Mouse (Mus musculus) gastrocnemius, adult 2 months (tissue): ENCODE data around the gene Cerk. TPM values are rescaled to one million over a fixed set of nuclear protein-coding genes. Genes with fewer than 3 reads are reported as not detected.
"Not testable (repeated sequence)": the region's sequence is repeated elsewhere in the genome, so short reads cannot be mapped to it uniquely, and the experiment has no call there.

Source experiments
- DNase-seq: peaks from one replicate; pipeline ENCODE4 v3.0.0; 2022
- H3K27ac ChIP-seq: fragments of 200-600 bp; 2 replicates; pipeline ENCODE4 v1.8.1; 2022; ENCODE audit warnings: mild to moderate bottlenecking
- H3K4me3 ChIP-seq: fragments of 200-600 bp; 2 replicates; pipeline ENCODE4 v1.8.1; 2022; ENCODE audit warnings: mild to moderate bottlenecking, moderate library complexity
- CTCF ChIP-seq: fragments of 200-600 bp; IDR thresholded peaks from 2 replicates; pipeline ENCODE4 v1.8.1; 2022; ENCODE audit warnings: antibody characterized with exemption, mild to moderate bottlenecking, moderate library complexity
- intact Hi-C: fragments of 180-260 bp; cut with DNase I; formaldehyde crosslinking; loops from one replicate; pipeline ENCODE4 v1.15.1; 2025
- total RNA-seq, 2 experiments: library from RNA; stranded (reverse); gene quantifications; 2 replicates each; pipeline ENCODE4 v1.2.3; 2021

The Cerk gene
- total RNA-seq, 2 experiments from 2014 or later, result 4.2 to 8.1 TPM

DNA sequence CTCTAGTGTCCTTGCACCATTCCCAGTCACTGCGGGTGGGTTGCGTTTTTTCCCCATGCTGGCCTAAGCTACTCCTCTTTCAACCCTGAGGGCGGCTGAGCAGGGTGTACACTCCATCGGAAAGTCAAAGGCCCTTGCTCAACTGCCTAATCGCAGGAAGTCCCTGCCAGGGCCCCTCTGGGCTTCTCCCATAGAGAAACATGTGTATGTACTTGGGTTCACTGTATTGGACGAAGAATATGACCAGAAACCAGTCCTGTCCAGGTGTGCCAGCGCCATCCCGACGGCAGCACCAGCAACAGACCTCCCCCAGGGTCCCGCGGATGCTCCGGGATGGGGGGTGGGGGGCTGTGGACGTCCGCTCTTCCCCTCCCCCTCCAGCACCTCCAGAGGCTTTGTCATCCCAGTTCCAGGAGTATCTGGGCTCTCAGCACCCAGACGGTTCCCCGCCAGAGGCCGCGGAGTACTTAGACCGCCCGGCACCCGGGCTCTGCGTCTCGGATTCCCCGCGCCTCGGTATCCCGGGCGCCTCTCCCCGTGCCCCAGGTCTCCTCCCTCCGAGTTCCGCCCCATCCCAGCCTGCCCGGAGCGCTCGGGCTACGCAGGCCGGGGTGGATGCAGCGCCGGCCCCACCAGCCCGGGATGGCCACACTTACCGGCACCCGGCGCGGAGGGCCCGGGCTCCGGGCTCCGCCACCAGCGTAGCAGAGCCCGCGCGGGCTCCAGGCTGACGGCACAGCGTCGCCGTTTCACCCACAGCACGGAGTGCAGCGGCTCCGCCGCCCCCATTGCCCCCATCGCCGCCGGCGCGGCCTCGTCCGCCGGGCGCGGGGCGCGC lies 871 bp downstream of the Cerk start:
- intact Hi-C loops, result no loop called here
- no peak for TF ChIP-seq CTCF
- peak; percentile 71 for DNase-seq
- Histone ChIP-seq H3K27ac (peak overlapping the region; percentile 99), H3K4me3 (peak overlapping the region; percentile 96)

DNA sequence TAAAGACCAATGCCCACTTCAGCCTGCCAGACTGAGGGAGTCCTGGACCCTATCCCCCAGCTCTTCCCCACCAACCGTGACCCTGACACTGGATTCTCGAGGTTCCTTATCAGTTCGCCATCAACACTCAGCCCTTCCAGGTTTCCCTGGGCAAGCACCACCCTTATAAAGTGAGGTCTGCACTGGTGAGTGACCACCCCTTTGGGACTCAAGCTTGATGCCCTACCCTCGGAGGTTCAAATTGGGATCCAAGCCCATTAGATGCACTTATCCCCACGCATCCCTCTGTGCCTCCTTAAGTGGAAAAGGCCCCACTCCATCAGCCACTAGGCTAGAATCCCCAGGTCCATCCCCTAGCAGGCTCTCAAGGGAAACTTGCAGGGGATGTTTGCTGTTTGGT lies 1.9 kb downstream of the Cerk start:
- TF ChIP-seq CTCF, result no peak
- intact Hi-C loops, result no loop called here
- peak overlapping the region; percentile 96 for H3K4me3 ChIP-seq
- no peak for DNase-seq
- H3K27ac ChIP-seq, result peak overlapping the region; percentile 99

DNA sequence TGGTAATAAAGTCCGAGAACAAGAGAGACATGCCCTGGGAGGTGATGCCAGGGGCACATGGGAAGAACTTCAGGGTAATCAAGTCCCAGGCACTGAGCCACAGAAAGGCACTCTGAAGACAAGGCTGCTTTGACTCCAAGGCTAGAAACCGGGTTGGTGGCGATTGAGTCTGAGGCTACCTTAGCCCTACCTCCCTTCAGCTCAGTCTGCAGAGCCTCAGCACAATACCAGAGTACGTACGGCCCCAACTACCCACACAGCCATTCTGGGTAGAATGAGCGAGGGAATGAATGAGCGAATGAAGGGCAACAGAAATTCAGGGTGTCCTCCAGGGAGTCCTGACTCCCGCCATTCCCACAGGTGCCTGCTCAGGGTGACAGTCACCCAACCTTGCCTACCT lies 2.5 kb downstream of the Cerk start:
- no peak for TF ChIP-seq CTCF
- H3K4me3 ChIP-seq, result peak overlapping the region; percentile 96
- no peak for DNase-seq
- H3K27ac ChIP-seq, result peak overlapping the region; percentile 48; the same call in 1 of the 2 replicates
- intact Hi-C loops, result no loop called here

DNA sequence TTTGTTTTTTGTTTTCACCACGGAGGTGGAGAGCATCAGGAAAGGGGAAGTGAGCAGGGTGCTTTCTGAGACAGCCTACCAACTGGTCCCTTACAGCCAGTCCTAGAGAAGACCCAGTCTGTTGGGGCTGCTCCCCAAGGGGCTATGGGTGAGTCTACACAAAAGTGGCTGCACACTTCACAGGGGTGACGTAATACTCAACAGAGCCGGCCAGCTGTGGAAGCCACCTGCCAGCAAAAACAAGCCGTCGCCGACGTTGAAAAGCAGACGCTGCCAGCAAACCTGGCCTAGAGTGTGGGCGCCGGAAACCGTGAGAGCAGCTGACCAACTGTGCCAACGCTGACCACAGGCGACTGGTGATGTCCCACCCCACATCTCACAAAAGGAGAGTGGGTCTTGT lies 3.3 kb downstream of the Cerk start:
- intact Hi-C loops, result no loop called here
- DNase-seq, result peak; percentile 75
- TF ChIP-seq CTCF, result no peak
- H3K4me3 ChIP-seq, result peak overlapping the region; percentile 44
- peak overlapping the region; percentile 78 for H3K27ac ChIP-seq

DNA sequence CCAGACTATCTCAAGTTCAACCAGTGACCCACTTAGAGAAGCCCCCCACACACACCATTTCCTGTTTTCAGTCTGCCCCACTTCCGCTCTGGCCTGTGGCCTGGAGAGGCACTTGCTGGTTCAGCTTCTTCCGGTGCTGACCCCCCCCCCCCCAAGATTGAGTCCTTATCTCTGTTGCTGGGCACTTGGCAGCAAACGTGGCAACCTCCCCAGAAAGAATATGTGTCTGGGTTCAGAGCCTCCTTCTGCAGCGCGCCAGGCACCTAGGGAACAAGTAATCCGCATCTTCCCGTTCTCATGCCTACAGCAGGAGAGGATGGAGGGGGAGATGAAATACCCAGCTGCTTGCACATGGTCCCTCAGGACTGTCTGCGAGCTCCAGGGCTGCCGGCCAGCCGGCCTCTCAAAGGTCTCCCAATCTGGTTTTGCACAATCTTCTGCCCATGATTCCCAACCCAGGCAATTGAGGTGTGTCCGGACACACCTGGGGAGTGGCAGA lies 4.0 kb downstream of the Cerk start:
- H3K4me3 ChIP-seq, result peak overlapping the region; percentile 44
- no peak for TF ChIP-seq CTCF
- intact Hi-C loops, result no loop called here
- peak; percentile 61 for DNase-seq
- H3K27ac ChIP-seq, result peak overlapping the region; percentile 78

DNA sequence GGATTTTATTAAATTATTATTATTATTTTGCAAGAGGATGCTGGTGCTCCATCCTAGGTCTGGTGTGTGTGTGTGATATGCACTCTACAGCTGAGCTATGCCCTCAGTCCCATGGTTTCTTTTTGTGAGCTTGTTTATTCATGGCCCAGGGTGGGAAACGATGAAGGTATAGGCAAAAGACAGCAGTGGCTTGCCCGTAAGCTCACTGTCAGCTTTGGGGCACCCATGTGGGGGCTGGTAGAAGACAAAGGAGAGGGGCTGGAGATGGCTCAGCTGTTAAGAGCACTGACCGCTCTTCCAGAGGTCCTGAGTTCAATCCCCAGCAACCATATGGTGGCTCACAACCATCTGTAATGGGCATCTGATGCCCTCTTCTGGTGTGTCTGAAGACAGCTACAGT lies 4.6 kb downstream of the Cerk start:
- peak overlapping the region; percentile 78 for H3K27ac ChIP-seq
- H3K4me3 ChIP-seq, intact Hi-C loops, DNase-seq: not testable (repeated sequence)

DNA sequence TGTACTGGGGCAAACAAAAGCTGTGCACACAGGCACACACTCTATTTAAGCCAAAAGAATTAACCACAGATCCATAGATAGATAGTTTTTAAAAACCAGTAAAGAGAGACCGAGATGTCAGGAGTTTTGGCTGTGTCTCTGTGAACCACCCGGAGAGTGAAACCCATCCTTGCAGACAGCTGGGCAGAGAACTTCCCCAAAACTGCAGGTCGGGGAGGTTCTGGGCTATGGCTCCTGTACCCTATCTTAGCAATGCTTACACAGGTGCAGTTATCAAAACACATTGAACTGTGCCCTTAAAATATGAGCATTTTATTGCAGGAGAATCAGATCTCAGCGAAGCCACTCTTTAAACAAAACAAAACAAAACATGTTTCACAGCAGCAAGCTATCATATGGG lies 5.5 kb downstream of the Cerk start:
- Histone ChIP-seq H3K27ac (no peak overlapping the region), H3K4me3 (no peak overlapping the region)
- DNase-seq, result no peak
- TF ChIP-seq CTCF, result no peak
- intact Hi-C loops, result no loop called here

DNA sequence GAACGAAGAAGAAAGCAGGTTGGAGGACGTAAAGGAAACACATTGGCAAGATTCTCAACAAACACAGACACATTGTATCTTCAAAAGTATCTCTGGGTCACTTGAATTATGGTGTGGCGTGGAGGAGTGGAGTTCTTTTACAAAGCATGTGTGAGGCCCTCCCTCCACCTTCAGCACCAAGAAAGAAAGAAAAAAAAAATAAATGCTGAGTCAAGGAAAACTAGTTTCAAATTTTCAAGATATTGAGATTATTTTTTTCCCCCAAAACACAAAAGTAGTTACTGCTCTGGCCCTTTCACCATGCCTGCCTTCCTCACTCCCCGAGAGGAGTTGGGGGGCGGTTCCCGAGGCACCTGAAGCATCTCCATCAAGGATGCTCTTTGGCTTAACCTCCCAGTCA lies 7.3 kb downstream of the Cerk start:
- intact Hi-C loops, result no loop called here
- TF ChIP-seq CTCF, result no peak
- Histone ChIP-seq H3K4me3 (no peak overlapping the region), H3K27ac (no peak overlapping the region)
- DNase-seq, result no peak

DNA sequence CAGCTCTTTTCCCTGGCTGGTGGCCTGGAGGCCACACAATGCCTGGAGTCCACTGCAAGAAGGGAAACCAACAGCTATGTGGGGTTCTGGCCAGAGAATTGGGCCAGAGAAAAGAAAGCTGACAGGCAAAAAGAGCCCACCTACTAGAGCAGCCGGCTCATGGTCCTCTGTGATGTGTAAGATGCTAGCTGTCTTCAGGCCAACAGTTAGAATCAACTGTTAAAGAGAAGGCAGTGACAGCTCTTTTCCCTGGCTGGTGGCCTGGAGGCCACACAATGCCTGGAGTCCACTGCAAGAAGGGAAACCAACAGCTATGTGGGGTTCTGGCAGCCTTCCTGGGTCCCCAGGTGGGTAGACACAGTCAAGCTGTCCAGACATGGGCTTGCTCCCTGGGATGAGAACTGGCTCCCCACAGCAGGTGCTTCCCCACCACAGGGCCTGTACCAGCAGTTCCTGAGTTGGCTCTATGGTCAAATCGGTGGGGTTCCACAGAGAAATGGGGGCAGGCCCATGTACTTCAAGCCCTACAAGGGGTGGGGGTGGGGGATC lies 8.2 kb downstream of the Cerk start:
- intact Hi-C loops, H3K27ac ChIP-seq, DNase-seq, H3K4me3 ChIP-seq: not testable (repeated sequence)

DNA sequence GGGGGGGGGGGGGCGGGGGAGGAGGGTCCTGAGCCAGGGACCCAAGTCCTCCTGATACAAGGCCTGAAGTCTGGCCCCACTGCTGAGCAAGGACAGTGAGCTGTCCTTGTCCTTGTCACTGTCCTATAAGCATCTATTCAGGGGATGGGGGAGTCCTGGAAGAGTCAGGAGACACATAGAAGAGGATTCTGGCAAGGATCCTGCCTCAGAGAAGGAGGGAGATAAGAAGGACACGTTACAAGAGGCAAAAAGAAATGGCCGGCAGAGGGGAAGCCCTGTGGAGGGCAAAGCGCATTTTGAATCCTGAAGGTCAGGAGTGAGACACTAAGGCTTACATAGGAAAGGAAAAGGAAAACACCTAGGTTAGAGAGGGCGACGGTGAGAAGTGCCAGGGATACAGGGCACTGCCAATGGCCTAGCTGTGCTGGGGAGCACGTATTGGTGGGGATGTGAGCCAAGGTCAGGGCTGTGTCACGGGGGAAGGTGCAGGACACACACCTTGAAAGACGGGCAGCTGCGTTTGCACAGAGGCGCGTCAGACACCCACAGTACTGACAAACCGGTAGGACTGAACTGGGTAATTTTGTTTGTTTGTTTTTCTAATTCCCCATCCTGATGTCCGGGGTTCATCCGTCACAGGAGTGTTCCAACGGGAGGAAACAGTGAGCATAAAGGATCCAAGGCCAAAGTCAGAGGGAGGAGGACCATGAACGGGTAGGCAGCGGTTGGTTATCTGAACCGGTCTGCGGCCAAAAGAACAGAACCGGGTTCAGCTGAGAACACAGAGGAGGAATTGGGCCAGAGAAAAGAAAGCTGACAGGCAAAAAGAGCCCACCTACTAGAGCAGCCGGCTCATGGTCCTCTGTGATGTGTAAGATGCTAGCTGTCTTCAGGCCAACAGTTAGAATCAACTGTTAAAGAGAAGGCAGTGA lies 8.9 kb downstream of the Cerk start:
- no peak for DNase-seq
- TF ChIP-seq CTCF, result no peak
- H3K4me3 ChIP-seq, result no peak overlapping the region
- intact Hi-C loops, result no loop called here
- peak overlapping the region; percentile 28; the same call in 1 of the 2 replicates for H3K27ac ChIP-seq

DNA sequence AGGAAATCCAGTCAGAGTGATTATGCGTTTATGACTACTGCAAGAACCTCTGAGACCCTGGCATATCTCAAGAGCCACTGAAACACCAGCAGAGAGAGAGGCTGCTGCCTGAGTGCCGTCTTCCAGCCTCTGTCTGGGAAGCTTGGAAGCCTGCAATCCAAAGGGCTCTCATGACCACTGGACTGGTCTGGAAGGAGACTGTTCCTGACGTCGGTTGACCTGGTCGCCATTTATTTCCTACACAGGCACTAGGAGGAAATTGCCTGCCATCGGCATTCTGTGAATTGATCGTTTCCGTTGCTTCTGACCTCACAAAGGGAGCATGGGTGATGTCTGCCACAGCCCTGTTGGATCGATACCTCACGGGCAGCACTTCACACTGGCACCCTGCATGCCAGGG lies 9.8 kb downstream of the Cerk start:
- TF ChIP-seq CTCF, result no peak
- intact Hi-C loops, result no loop called here
- Histone ChIP-seq H3K4me3 (no peak overlapping the region), H3K27ac (no peak overlapping the region)
- DNase-seq, result no peak

DNA sequence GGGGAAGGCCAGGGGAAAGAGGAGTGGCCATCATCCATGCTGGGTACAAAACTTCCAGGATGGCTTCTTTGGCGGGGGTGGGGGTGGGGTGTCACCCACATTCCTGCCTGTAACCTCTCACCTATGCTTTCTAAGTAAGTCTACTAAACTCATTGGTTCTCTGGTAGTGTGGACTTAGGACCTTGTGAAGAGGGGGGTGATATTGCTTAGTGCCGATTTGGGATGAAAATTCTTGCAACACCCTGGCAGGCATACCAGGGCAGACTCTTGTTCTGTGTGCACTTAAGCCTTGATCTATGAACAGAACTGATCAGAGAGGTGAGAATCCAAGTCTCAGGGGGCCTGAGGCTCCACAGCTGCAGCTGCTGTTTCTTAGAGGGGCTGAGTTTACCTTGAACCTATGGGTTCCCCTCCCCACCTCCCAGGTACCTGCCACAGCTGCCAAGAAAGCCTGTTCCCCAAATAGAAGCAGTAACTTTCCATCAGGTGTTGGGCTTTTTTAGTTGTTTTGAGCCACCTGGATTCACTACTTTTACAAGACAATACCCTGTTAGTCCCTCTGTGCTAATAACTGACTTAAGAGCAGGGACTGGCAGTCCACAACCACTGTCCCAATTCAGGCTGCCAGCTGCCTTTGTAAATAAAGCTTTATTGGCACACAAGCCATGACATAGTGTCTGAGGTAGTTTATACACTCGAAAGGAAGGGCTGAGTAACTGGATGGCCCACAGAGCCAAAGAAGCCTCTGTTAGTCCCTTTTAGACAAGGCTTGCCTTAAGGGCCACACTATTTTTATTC lies 10.5 kb downstream of the Cerk start:
- Histone ChIP-seq H3K4me3 (no peak overlapping the region), H3K27ac (no peak overlapping the region)
- TF ChIP-seq CTCF, result no peak
- intact Hi-C loops, result no loop called here
- no peak for DNase-seq
